Mouse (Mus musculus): ENCODE data around the gene Rpp30.

Rpp30 gene

DNA sequence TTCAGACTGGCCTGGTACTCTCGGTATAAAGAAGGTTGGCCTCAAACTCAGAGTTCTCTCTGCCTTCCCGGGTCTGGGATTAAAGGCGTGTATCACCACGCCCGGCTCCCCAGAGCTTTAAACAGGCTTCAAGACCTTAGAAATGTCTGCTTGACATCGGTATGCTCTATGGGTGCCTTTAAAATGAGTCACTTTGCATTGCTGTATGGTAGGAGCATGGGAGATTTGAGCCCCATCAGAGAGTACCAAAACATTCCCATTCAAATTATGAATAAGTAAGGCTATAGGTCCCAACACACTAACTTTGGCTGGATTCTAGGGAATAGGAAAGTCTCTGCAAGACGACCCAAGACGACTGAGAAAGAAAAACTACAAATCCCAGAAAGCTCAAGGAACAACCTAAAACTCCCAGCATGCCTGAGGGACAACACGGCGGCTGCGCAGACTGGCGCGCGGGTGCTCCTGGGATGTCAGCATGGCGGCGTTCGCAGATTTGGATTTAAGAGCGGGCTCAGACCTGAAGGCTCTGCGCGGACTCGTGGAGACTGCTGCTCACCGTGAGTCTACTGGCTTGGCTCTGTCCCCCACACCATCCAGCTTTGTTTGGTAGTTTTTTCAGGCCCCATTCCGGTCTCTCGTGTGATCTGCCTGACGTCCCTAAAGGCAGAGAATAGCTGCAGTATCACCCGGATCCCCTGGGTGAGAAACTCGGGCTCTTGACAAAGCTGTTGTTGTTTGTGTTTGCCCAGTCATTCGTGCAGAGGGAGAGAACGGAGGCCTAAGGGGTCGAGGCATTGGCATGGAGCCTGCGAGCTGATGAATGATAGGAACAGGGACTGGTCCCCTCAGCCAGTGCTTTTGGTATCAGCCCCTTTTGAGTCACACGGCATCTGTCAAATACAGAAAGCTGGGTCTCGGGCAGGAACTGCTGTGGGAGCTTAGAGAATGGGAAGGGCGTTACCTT, at the start of gene Rpp30:
Gene Rpp30, plus strand, starts transcription at position 455 of the 964 bp plus-strand sequence.
- peak; percentile 82 for DNase-seq

DNA sequence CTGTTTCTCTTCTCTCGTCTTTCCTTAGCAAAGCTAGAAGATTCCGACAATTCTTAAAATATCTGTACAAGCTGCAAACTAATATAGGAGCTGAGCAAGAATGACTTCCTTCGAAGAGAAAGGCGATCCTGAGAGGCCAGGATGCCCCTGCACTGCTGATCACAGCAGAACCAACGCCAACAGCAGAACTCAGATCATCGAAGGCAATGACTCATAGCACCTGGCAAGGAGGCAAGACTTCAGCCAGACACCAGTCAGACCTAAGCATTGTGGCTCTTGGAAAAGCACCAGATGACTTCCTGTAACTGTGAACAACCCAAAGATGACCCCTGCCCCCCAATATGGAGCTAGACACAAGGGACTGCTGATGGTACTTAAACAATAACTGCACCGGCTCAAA, 37.5 kb upstream of the Rpp30 start:
- no peak for DNase-seq

DNA sequence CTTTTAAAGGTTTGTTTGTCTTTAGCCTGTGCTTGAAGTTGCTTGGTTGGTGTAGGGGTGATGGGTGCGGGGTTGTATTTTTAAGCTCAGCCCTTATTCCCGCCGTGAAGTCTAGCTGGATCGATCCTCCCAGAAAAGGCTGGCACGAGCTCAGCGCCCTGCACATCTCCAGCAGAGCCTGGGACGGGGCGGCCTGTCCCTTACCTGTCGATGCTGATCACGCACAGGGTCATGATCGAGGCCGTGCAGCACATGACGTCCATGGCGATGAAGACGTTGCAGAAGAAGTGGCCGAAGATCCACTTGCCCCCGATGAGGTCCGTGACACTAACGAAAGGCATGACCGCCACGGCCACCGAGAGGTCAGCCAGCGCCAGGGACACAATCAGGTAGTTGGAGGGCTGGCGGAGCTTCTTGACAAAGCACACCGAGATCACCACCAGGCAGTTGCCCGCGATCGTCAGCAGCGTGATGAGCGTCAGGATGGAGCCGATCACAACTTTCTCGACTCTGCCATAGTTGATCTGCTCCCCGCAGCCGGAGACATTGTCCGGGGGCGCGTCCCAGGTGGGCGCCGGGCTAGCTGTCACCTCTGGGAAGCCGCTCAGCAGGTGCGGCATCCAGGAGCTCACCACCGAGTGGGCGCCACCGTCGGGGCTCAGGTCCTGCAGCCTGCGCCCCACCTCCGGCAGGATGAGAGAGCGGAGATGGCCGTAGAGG, 26.9 kb upstream of the Rpp30 start:
- DNase-seq, result peak; percentile 2

DNA sequence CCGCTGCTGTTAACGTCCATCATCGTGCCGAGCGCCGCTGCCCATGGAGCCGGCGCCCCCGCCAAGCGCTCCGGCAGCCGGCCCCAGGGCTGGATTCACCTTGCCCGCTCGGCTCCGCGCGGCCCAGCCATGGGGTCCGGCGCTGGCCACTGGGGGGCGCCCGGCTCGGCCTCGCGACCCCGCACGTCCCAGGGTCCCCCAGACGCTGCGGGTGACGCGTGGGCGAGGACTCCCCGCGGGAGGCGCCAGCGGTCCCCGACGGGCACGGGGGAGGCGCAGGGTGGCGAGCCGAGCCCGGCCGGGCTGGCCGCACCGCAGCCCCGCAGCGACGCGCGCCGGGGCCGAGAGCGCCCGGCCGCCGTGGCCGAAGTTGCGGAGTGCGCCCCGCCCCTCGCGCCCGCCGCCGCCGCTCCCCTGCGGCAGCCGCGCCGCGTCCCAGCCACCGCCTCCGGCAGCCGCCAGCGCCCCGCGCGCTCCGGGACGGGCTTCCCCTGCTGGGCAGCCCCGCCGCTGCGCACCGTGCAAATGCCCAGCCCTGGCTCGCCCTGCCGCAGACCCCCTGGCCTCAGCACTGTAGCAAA, 26.2 kb upstream of the Rpp30 start, which contains the start of gene Htr7:
Gene Htr7, minus strand, starts transcription at position 277 of the 581 bp plus-strand sequence.
- peak; percentile 5 for DNase-seq

DNA sequence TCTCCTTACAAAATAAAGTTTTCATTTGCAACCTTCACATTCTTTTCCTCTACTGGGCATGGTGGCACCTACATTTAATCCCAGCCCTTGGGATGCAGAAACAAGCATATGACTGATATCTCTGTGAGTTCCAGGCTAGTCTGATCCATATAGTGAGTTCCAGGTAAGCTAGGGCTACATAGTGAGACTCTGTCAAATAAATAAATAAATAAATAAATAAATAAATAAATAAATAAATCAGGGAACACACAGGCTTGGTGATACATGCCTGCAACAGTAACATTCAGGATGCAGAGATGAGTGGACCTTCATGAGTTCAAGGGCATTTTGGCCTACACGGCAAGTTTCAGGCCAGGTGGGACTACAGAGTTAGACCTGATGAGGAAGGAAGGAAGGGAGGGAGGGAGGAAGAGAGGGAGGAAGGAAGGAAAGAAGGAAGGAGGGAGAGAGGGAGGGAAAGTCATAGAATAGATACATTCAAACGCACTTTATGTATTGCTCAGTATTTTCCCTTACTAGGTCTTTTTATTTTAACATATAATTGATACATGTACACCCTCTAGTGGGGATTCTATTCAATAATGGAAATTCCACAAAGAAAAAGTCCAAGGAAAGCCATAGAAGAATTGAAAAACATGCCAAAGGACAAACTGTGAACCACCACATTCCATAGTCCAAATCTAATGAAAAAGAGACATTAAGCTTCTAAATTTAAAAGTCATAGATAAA, 20.6 kb upstream of the Rpp30 start:
- DNase-seq, result no peak

DNA sequence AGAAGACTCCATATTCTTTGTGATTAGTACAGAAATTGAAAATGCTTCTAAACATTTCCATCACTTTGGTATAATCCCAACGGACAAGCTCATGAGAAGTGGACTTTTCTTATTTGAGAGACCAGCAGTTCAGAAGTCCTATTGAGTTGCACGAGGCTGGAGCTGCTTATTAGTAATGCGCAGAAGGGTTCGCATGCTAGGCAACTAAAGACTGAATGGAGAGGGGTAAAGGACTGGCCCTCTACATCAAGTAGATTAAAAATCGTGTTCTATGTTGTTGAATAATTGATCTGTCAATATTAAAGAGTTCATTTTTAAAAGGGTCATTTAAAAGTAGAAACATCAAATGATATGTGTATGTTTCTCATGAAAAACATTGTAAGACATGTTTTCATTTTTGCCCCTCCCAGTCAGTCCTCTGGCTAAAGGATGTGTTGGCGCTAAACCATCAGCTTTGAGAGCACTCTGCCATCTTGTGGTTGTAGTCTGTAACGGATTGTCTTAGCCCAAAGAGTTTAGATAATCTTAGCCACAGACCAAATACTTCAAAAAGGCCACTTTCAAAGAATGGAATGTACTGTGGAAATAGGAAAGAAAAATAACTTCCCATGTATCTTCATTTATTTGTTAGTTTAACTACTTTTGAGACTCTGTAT, 782 bp upstream of the Rpp30 start:
- no peak for DNase-seq

DNA sequence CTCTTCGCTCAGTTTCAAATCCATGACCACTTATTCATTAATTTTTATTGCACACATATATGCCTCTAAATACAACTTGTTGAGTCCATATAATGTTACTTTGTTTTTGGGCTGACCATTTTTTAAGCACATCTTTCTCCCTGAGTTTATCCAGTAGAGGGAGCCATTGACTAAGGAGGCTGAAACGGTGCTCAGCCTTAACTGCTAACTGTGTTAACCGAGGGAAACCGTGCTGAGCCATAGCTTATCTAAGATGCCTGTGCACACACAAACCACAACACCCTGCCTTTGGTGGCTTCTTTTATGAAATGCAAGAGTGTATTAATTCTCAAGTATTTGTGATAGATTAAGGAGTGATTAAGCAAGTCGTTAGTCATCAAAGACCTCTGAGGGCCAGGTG, 7.3 kb downstream of the Rpp30 start:
- DNase-seq, result no peak

DNA sequence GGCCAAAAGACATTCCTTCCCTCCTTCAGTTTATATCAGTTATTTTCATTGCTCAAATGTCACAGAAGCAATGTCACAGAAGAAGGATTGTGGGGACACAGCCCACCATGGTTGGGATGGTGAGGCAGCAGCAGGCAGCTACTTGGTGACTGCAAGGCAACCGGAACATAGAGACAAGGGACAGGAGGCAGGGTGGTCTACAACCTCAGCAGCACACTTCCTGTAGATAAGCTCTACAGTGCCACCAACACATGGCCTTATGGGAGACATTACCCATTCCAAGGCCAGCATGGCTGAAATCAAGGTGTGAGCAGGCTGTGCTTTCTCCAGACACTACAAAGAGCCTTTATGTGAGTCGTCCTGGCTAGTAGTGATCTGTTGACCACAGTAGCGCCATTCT, 13.7 kb downstream of the Rpp30 start:
- DNase-seq, result no peak

DNA sequence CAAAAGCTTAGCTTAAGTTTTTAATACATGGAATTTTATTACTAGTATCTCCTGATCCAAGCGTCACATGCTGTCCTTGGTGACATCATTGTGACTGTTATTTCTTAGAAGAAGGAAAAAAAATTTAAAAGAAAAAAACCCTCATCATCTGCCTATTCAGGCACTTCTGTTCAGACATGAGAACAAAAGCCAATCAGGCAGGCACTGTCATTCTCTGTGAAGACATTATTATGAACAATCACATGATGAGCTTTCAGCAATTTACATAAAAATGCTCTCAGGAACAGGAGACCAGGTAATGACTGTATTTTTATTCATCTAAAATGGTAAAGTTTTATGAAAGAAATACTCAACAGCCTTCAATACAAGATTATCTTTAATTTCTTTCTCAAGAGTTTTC, 14.7 kb downstream of the Rpp30 start:
- no peak for DNase-seq

DNA sequence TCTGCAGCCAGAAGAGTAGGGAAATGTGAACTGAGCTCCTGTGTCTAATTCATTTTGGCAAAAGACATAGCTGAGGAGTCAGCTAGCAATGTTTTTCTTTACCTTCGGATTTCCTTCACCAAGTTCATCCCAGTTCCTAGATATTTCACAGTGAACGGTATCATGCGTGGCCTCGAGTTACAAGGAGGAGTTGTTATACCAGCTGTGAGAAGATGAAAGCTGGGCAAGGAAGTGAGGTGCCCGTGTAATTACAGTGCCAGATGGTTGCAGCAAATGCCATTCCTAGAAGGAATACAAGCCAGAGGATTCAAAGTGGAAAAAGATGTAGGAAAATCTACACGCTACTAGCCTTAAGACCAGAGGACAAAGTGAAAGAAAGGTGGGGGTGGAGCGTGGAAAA, 15.4 kb downstream of the Rpp30 start:
- DNase-seq, result no peak

DNA sequence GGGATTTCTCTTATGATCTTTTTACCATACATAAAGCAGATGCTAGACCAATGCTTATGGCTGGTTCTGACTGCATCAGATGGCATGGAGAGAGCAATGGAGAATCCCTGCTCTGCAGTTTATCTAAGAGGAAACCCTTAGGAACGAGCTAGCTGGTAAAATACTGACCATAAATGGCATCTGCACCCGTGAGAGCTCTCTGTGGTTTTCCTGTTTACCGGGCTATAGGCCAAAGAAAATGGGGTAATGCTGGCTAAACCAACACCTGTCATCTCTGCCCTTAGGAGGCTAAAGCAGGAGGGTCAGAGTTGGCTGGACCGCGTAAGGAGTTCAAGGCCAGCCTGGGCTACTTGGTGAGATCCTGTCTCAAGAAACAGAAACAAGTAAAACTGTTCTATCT, 20.4 kb downstream of the Rpp30 start:
- no peak for DNase-seq

DNA sequence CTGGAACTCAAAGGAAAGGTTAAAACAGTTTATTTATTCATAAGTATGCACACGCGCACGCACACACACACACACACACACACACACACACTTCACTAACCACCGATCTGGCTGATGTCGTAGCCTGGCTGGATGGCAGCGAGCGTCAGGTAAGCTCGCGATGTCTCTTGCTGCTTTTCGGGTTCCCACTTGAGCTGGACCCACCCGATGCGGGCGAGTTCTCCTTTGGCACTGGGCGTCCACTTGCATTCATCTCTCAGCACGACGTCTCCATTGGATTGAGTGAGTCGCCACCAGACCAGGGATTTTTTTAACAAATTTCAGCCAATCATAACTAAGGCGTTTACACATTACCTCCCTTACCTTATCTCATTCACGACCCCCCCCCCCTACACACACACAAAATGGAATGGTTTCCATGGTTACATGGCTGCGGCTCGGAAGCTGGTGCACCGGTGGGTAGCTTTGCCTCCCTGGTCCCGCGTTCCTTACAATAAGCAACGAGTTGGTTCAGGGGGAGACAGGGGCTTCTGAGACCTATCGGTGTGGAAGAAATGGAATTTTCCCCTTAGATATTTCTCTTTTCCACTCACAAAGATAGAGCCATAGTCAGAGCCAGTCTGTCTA, 25.9 kb downstream of the Rpp30 start:
- no peak for DNase-seq

DNA sequence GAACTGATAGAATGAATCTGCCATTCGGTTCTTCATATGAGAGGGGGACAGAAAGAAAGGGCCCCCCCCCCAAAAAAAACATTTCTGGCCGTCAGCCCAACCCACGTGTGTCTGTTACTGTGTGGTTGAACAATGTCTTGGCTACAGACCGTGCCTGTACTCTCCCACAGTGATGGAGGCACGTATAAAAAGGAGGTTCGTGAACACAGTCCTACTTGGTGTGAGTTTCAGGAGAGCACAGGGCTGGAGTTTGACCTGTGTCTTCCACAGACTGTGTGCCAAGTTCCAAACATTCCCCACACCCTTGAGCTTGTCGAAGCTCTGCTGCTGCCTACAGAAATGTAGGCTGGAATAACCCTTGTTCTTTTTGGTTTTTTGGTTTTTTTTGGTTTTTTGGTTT, 26.9 kb downstream of the Rpp30 start:
- no peak for DNase-seq

DNA sequence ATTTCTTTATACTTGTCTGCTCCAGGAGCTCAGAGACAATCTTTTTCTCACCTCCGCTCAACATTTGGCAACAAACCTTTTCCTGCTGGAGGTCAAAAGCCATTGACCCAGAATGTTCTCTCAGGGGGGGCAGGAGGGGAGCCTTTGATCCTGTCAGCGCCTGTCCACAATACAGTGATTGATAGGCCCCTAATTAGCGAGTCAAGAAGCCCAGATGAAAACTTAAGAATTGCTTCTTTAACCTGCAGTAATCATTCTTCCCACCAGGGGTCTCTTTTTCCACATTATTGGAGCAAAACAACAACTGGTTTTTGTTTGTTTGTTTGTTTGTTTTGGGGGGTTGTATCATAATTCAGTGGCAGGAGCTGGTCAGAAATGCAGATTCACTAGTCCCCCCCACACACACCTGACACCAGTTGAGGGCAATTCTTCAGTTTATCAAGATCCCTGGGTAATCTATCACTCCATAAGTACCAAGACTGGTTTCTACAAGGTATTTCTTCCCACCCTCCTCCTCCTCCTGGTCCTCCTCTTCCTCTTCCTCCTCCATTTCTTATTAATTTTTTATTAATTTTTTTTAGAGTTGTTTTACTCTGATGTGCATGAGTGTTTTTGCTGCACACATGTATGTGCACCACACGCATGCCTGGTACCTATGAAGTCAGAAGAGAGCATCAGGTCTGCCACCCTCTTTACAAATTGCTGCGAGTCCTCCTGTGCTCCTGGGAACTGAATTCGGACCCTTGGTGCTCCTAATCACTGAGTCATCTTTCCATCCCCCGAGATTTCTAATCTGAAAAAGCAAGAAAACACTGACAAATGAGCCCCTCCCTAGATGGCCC, 27.8 kb downstream of the Rpp30 start:
- no peak for DNase-seq

DNA sequence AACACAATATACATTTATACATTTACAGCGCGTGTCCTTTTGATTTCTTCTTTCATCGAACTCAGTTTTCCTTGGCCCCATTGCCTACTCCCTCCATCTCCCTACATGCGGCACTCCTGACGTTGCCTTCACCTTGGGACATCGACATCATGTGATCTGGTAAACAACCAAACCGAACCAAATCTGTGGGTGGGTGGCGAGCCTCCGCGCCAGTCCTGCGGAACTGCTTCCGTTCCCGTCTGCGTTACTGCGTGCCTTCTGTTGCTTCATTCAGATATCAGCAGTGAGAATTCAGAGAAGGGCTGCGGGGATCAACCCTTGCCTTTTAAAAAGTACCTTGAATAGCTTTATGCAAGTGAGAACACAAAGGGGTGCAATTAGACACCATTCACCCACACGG, 28.5 kb downstream of the Rpp30 start:
- no peak for DNase-seq

DNA sequence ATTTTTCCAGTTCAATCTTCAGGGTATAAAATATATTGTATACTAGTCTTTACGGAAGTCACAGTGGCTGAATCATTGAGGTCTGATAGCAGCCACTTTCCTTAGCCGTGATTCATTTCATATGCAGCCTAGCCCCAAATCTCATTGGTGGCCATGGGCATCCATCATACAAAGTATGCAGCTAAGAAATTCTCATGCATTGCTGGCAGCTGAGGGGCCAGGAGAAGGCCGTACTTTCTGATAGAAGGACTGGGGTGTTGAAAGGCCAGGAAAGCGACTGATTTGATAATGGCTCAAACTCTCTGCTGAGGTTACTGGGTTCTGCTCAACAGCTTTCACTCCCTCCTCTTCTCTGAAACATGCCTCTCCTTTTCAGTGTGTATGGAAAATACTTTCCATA, 32.7 kb downstream of the Rpp30 start:
- no peak for DNase-seq

DNA sequence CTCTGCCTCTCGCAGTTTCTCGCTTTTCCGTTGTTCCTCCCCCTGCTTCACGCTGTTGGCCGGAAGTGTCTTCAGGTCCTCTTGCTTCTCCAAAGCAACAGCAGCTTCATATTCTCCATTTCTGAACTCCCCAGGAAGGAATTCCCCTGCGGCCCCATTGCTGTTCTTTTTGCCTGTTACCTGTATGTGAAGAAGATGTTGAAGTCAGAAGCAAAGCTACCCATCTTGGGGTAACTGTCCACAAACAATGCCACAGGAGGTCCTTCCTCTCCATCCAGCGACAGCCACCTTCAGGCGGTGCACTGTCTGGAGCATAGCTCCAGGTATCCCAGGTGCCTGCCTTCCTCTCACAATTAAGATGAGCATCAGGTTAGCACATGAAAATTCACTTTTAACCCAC, 35.7 kb downstream of the Rpp30 start:
- DNase-seq, result no peak

DNA sequence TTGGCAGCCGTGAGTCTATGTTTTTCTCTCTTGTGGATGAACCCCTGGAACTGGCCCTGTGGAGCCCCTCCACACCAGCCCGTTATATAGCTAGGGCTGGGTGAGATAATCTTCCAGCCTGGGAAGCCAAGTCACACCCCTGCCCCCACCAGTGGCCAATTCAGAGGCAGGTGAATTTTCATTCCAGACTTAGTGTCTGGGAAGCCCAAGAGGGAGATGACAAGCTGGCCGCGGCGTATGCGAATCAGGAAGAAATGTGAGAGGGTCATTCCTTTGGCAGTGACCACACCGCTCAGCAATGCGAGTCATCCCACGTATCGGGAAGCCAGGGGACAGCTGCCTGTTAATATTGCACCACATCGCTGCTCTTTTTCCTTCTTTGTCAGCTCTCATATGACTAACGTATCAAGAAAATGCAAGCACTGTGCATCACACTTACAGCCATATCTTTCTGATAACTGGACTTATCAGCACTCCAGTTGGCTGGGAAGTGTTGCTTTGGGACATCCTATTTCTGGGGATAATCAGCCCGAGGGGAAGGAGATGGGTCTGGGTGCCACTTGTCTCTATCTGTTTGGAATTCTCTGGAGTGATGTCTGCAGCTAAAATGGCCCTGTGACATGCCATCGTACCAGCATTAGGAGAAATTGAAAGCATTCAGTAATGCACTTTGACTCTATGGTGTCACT, 36.4 kb downstream of the Rpp30 start, which contains the start of gene Ankrd1:
Gene Ankrd1, minus strand, starts transcription at position 317 of the 689 bp plus-strand sequence.
- no peak for DNase-seq

DNA sequence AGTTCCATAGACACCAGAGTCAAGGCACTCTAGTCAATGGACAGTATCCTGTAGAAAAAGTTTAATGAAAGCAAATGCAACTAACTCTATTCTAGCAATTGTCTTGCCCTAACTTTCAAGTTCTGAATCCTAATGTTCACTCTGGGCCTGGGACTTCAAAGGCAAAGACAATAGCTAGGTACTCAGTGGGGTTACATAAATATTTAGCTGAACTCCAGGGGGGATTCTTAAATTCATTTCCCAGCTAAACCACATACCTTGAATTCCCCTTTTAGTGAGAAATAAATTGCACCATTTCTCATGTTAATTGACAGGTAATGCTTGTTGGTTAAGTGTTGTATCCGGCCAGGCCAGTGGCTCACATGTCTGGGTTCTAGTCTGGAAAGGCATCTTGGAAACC, 40.7 kb downstream of the Rpp30 start:
- no peak for DNase-seq

DNA sequence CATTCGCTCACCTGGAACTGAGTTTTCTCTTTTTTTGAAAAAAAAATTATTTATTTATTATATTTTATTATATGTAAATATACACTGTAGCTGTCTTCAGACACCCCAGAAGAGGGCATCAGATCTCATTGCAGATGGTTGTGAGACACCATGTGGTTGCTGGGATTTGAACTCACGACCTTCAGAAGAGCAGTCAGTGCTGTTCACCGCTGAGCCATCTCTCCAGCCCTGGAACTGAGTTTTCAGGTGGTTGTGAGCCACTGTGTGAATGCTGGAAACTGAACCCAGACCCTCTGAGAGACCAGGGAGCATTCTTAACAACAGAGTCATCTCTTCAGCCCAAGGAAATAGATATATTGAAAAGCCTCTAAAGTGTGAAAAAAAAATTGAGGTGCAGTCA, 44.9 kb downstream of the Rpp30 start:
- no peak for DNase-seq
